Mouse (Mus musculus): ENCODE results near the gene Serinc4. TPM values are rescaled to one million over a fixed set of nuclear protein-coding genes. Genes with fewer than 3 reads are reported as not detected.
A peak's percentile ranks its signal among the peaks of the same experiment; 100 is the strongest.
"Not testable (repeated sequence)": the region's sequence is repeated elsewhere in the genome, so short reads cannot be mapped to it uniquely, and the experiment has no call there.

Serinc4 gene
- 0.13 and 0.19 TPM in 2 replicates for polyA plus RNA-seq (2015; fragmentation: Nextera tagmentation; extraction: Ambion mirVana)

DNA sequence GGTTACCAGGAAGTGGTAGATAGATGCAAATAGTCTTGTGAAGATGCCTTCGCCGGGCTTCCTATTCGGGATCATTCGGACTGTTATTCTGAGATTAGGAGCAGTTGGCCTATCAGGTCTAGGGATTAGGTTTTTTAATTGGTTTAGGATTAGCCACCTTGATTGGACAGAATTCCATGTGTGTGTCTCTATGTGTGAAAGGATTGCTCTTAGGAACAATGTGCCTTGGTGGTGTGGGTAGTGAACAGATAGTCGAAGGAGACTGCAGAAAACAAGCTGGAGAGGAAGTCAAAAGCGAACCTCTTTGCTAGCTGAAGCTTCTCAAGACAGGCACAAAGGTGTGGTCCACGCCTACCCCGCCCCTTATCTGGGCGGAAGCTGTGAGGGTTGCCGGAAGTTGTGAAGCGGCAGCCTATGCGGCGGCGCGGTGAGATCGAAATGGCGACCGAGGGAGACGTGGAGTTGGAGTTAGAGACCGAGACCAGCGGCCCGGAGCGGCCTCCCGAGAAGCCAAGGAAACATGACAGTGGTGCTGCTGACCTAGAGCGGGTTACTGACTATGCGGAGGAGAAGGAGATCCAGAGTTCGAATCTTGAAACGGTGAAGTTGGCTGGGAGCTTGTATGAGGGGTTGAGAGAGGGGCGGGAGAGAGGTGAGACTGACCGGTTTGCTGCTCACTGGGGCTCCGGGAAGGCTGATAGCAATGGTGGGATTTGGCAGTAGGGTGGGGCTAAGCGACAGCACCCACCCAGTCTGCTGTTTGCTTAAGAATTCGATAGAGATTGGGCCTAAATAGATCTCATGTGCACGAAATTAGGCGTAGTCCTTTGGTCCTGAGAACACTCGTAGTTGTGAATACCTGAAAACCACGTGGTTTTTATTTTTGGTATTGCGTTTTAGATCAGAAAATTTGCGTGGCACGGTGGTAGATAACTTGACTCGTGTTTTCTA is at the start of gene Serinc4:
TSS of gene Serinc4 (minus strand) at position 90 of the 951 bp plus-strand sequence.
- Histone ChIP-seq H3K27me3 (no peaks in the 10 kb centered on the region), H3K9ac (peak within 1 kb of the TSS; percentile 70), H3K4me3 (peak within 1 kb of the TSS; percentile 72), H3K36me3 (peaks cover 45% of the 10 kb centered on the region; the same call in 1 of the 2 replicates), H3K4me1 (replicated peaks) (peaks cover 31% of the 10 kb centered on the region), H3K4me2 (peak within 1 kb of the TSS; percentile 65), H3K9me3 (replicated peaks) (no peaks in the 10 kb centered on the region), H3K27ac (peak within 1 kb of the TSS; percentile 78)
- WGBS: 3% methylated on average over 41 of the region's 41 CpGs
- ATAC-seq (replicated peaks; ENCODE audit: insufficient number of reproducible peaks, insufficient read depth, low FRiP score, low read depth): peak; percentile 88

DNA sequence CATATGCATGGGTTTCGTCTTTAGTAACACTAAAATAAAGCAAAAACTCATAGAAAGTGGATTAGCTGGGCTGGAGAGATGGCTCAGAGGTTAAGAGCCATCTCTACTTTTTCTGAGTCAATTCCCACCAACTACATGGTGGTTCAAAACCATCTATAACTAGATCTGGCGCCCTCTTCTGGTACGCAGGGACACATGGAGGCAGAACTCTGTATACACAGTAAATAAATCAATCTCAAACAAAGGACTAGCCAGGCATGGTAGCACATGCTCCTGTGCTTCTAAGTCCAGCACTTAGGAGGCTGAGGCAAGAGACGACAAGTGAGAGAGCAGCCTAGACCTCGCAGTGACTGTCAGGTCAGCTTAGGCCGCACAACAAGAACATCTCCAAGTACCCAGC is 45.0 kb upstream of the Serinc4 start:
- not testable (repeated sequence) for H3K27ac ChIP-seq; H3K27me3 ChIP-seq; H3K9me3 ChIP-seq (replicated peaks); H3K9ac ChIP-seq; ATAC-seq (replicated peaks; ENCODE audit: insufficient number of reproducible peaks, insufficient read depth, low FRiP score, low read depth); H3K4me1 ChIP-seq (replicated peaks); H3K4me3 ChIP-seq; H3K36me3 ChIP-seq; H3K4me2 ChIP-seq
- WGBS: 85% methylated on average over 2 of the region's 6 CpGs

DNA sequence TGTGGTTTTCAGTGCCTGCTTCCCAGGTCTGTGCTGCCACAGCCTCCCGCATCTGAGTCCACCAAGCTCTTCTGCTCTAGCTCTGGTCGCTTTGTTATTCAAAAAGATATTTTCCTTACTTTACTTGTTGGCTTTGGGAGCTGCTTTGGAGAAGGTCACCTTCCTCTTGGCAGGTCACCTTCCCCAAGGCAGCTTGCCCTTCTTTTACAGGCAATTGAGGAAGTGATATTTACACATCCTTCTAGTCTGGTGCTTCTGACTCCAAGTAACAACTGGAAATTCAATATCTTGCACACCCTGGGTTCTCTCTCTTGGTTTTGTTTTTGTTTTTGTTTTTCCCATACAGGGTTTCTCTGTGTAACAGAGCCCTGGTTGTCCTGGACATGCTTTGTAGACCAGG is 27.8 kb upstream of the Serinc4 start:
- not testable (repeated sequence) for ATAC-seq (replicated peaks; ENCODE audit: insufficient number of reproducible peaks, insufficient read depth, low FRiP score, low read depth); H3K36me3 ChIP-seq; H3K27me3 ChIP-seq; H3K4me1 ChIP-seq (replicated peaks); H3K9ac ChIP-seq; H3K27ac ChIP-seq; H3K4me2 ChIP-seq; H3K4me3 ChIP-seq; H3K9me3 ChIP-seq (replicated peaks)
- 82% methylated on average over 2 of the region's 2 CpGs for WGBS

DNA sequence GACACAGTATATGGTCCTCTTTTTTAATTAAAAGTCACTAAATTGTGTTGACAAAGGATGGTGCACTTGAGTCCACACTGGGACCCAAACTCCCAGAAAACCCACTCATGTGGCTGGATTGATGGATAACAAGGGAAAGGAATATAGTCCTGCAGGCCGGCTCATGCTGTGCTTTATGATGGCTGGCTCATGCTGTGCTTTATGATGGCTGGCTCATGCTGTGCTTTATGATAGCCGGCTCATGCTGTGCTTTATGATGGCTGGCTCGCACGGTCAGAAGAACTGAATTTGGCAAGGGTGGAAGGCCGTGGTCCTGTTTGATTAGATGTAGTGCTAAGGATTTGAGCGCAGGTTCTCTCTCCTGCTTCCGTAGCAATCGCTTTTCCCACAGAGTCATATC is 27.0 kb upstream of the Serinc4 start:
- H3K27ac ChIP-seq: no peak overlapping the region
- H3K4me1 ChIP-seq (replicated peaks): no peaks in the 10 kb centered on the region
- H3K27me3 ChIP-seq: no peaks in the 10 kb centered on the region
- no peak overlapping the region for H3K4me3 ChIP-seq
- H3K36me3 ChIP-seq: no peaks in the 10 kb centered on the region
- H3K9ac ChIP-seq: no peak overlapping the region
- no peaks in the 10 kb centered on the region for H3K9me3 ChIP-seq (replicated peaks)
- H3K4me2 ChIP-seq: no peak overlapping the region
- 69% methylated on average over 8 of the region's 8 CpGs for WGBS
- ATAC-seq (replicated peaks; ENCODE audit: insufficient number of reproducible peaks, insufficient read depth, low FRiP score, low read depth): no peak

DNA sequence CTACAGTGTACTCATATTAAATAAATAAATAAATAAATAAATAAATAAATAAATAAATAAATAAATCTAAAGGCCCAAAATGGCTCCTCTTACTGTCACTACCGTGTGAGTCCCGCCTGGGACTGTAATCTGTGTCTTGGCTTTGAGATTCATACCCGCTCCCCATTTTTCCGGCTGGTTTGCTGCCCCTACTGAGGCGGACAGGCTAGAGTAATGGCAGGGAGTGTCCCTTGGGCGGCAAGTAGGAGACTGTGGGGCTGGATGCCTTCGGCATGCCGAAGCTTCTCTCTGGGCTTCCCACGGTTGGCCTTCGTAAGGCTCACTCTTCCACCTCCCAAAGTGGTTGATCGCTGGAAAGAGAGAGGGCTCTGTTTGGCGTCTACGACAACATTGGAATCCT is 24.3 kb upstream of the Serinc4 start:
- H3K36me3 ChIP-seq; H3K27ac ChIP-seq; H3K9me3 ChIP-seq (replicated peaks); H3K4me3 ChIP-seq; H3K27me3 ChIP-seq; ATAC-seq (replicated peaks; ENCODE audit: insufficient number of reproducible peaks, insufficient read depth, low FRiP score, low read depth); H3K9ac ChIP-seq; H3K4me2 ChIP-seq; H3K4me1 ChIP-seq (replicated peaks): not testable (repeated sequence)
- WGBS: 82% methylated on average over 13 of the region's 13 CpGs

DNA sequence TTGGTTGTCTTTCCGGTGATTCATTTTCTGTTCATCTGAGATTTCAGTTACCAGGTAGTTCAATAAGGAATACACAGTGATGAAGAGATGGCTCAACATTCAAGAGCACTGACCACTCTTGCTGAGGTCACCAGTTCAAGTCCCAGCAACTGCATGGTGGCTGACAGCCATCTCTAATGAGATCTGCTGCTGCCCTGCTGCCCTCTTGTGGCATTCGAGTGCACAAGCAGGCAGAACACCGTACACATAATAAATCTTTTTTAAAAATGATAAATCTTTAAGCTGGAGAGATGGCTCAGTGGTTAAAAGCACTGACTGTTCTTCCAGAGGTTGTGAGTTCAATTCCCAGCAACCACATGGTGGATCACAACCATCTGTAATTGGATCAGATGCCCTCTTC is 23.9 kb upstream of the Serinc4 start:
- Histone ChIP-seq H3K4me3 (no peak overlapping the region), H3K4me1 (replicated peaks) (no peaks in the 10 kb centered on the region), H3K9me3 (replicated peaks) (no peaks in the 10 kb centered on the region), H3K4me2 (no peak overlapping the region), H3K36me3 (no peaks in the 10 kb centered on the region), H3K27ac (no peak overlapping the region), H3K27me3 (no peaks in the 10 kb centered on the region), H3K9ac (no peak overlapping the region)
- 59% methylated on average over 3 of the region's 3 CpGs for WGBS
- no peak for ATAC-seq (replicated peaks; ENCODE audit: insufficient number of reproducible peaks, insufficient read depth, low FRiP score, low read depth)

DNA sequence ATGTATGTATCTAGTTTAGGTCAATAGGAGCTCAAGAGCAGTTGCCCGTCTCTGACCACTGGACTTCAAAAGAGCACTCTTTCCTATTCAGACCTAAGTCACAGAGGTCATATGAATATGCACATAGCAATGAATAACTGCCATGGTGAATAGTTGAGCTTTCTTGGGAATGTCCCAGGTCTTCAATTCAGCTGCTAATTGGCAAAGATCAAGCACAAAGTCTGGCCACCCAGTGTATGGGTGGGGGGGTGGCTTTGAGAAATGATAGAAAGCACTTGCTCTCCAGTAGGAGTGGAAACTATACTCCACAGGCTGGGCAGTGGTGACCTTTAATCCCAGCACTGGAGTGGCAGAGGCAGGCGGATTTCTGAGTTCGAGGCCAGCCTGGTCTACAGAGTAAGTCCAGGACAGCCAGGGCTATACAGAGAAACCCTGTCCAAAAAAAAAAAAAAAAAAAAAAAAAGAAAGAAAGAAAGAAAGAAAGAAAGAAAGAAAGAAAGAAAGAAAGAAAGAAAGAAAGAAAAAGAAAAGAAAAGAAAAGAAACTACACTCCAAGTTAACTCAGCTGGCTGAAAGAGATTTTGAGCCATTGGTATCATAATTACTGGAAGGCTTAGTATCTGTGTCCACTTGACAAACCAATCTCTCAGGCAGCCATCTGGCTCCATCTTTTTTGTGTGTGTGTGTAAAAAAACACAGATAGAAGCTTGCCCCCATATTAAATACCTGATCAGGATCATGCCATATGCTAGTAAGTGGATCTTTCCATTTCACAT is 21.1 kb upstream of the Serinc4 start:
- ATAC-seq (replicated peaks; ENCODE audit: insufficient number of reproducible peaks, insufficient read depth, low FRiP score, low read depth): no peak
- Histone ChIP-seq H3K9me3 (replicated peaks) (no peaks in the 10 kb centered on the region), H3K4me2 (no peak overlapping the region), H3K9ac (no peak overlapping the region), H3K36me3 (no peaks in the 10 kb centered on the region), H3K27me3 (no peaks in the 10 kb centered on the region), H3K4me3 (no peak overlapping the region), H3K27ac (no peak overlapping the region), H3K4me1 (replicated peaks) (peaks cover 3% of the 10 kb centered on the region)
- WGBS: 79% methylated on average over 3 of the region's 3 CpGs

DNA sequence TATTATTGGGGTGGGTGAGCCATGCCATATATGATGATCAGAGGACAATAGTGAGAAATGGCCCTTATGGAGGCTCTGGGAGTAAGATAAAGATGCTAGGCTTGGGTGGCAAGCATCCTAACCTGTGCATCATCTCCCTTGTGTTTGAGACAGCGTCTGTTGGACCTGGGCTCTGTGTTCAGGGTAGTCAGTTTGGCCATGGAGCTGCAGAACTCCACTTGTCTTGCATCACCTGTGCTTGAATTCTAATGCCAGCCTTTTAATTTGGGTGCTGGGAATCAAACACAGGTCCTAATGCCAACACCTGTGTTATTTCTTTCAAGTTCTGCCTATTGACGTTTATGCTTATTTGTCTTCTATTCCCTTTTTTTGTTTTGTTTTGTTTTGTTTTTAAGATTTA is 18.7 kb upstream of the Serinc4 start:
- H3K4me2 ChIP-seq; H3K36me3 ChIP-seq; H3K4me1 ChIP-seq (replicated peaks); H3K27me3 ChIP-seq; ATAC-seq (replicated peaks; ENCODE audit: insufficient number of reproducible peaks, insufficient read depth, low FRiP score, low read depth); H3K9ac ChIP-seq; H3K27ac ChIP-seq; H3K4me3 ChIP-seq; H3K9me3 ChIP-seq (replicated peaks): not testable (repeated sequence)
- 94% methylated on average over 2 of the region's 2 CpGs for WGBS

DNA sequence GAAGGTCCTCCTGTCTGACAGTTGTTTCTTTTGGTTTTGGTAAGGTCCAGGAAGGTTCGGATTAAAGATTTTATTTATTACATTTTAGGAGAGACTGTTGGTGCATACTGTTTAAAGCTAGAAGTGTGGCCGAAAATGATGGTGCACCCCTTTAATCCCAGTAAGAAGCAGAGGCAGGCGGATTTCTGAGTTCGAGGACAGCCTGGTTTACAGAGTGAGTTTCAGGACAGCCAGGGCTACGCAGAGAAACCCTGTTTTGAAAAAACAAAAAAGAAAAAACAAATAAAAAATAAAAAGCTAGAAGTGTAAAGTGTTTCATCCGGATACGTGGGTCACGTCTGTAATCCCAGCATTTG is 17.6 kb upstream of the Serinc4 start:
- no peak overlapping the region for H3K9ac ChIP-seq
- H3K27me3 ChIP-seq: no peaks in the 10 kb centered on the region
- H3K27ac ChIP-seq: peak overlapping the region; percentile 62
- H3K9me3 ChIP-seq (replicated peaks): no peaks in the 10 kb centered on the region
- ATAC-seq (replicated peaks; ENCODE audit: insufficient number of reproducible peaks, insufficient read depth, low FRiP score, low read depth): no peak
- 26% methylated on average over 8 of the region's 8 CpGs for WGBS
- H3K4me2 ChIP-seq: peak overlapping the region; percentile 75
- H3K4me1 ChIP-seq (replicated peaks): peaks cover 3% of the 10 kb centered on the region
- H3K36me3 ChIP-seq: no peaks in the 10 kb centered on the region
- peak overlapping the region; percentile 69 for H3K4me3 ChIP-seq

DNA sequence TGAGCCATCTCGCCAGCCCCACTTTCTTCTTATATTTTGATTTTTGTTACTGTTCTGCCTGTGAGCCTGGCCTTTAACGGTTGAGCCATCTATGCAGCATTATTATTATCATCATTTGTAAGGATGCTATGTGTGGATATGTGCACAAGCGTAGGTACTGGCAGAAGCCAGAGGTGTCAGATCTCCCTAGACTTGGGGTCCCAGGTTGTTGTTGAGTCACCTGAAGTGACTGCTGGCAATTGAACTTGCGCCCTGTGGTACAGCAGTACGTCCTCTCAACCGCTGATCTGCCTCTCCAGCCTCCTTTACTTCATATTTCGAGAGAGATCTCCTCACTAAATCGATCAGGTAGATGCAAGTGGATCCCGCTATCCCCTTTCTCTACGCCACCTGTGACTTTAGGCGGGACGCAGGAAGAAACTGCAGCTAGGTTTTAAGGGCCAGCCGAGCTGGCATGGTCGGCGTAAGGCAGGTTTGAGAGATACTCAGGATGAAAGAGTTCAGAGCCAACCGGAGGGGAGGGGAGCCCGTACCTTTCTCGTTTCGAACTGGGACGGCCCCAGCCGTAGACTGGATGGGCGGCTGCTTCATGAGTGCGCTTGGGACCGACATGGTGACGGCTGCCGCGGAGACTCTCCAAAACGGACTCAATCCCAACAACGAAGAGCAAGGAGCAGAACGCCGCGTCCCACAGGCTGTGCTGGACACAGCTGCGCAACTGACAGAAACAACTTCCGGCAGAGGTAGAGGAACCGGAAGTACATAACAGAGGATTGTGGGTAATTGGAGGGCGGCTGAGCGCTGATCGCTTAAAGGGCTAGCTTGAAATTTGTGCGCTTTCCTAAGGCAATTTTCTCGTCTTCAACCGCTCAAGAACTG is 17.0 kb upstream of the Serinc4 start, which contains the start of gene Mfap1b:
TSS of gene Mfap1b (minus strand) at position 767 of the 879 bp plus-strand sequence.
- H3K36me3 ChIP-seq; H3K9me3 ChIP-seq (replicated peaks); H3K4me1 ChIP-seq (replicated peaks); H3K27me3 ChIP-seq: not testable (repeated sequence)
- peak within 1 kb of the TSS; percentile 67 for H3K9ac ChIP-seq
- peak within 1 kb of the TSS; percentile 75 for H3K4me2 ChIP-seq
- WGBS: 5% methylated on average over 41 of the region's 41 CpGs
- H3K27ac ChIP-seq: peak within 1 kb of the TSS; percentile 62
- peak within 1 kb of the TSS; percentile 69 for H3K4me3 ChIP-seq
- peak; percentile 79 for ATAC-seq (replicated peaks; ENCODE audit: insufficient number of reproducible peaks, insufficient read depth, low FRiP score, low read depth)

DNA sequence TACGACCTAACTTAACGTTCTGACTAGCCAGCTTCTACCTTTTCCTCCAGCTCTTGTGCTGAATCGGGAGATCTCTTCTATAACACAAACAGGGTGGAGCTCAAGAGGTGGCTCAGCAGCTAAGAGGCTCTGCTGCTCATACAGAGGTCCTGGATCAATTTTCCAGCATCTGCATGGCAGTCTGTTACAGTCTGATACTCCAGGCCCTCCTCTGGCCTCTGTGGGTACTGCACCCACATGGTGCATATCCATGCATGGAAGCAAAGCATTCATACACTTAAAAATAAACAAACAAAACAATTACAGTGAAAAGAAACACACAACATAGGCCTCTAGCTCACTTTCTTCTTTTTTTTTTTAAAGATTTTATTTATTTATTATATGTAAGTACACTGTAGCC is 16.2 kb upstream of the Serinc4 start:
- not testable (repeated sequence) for H3K4me3 ChIP-seq; H3K4me1 ChIP-seq (replicated peaks); H3K36me3 ChIP-seq; H3K9ac ChIP-seq; H3K27me3 ChIP-seq; ATAC-seq (replicated peaks; ENCODE audit: insufficient number of reproducible peaks, insufficient read depth, low FRiP score, low read depth); H3K27ac ChIP-seq; H3K9me3 ChIP-seq (replicated peaks)
- peak overlapping the region; percentile 75 for H3K4me2 ChIP-seq
- 95% methylated on average over 3 of the region's 3 CpGs for WGBS
